Mouse (Mus musculus): ENCODE data around the gene Creb3.

Gene Creb3

DNA sequence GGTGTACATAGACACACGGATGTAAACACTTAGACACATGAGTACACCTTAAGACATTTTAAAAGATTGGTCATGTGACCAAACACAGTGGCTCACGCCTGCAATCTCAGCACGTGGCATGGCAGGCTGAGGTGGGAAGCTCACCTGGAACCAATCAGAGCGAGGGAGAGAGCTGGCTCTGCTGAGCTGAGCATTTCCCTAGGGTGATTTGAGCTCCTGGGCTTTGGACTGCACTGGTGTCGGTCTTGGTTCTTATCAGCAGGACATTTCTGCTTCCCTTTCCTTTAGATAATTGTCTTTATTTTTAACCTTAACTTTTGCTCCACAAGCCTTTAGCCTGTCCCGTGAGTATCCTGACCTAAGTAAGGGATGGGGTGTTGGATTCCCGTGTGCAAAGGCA is 25.5 kb downstream of the Creb3 start:
- TF ChIP-seq GATA4 (IDR thresholded peaks at IDR 0.05; ENCODE audit: insufficient replicate concordance, low read length) = peak; percentile 82; the same call in 1 of the 2 replicates

- TF ChIP-seq GATA4 (IDR thresholded peaks at IDR 0.05; ENCODE audit: insufficient replicate concordance, low read length) = peak; percentile 89; the same call in 1 of the 2 replicates
These were observed 29.4 kb downstream of the Creb3 start for GRCm38 (mm10) chr4:43591543-43591942.

DNA sequence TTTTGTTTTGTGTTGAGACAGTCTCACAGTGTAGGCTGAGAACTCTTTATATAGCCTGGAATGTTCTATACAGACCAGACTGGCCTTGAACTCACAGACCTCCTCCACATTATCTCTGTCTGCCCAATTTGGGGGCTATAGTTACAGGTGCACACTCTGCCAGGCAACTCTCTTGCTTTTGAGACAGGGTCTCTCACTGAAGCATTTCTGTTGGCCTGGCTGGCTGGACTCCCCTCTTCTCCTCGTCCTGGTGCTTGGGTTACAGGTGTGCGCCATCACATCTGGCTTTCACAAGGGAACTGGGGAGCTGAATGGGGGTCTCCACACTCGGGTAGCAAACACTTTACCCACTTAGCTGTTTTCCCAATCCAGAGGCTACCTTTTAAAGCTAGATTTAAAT is 29.8 kb downstream of the Creb3 start:
- TF ChIP-seq GATA4 (IDR thresholded peaks at IDR 0.05; ENCODE audit: insufficient replicate concordance, low read length) = no peak

- no peak for TF ChIP-seq GATA4 (IDR thresholded peaks at IDR 0.05; ENCODE audit: insufficient replicate concordance, low read length)
These were observed 31.3 kb downstream of the Creb3 start for GRCm38 (mm10) chr4:43593453-43593852.

GRCm38 (mm10) chr4:43598200-43598599 is 36.1 kb downstream of the Creb3 start:
- TF ChIP-seq GATA4 (IDR thresholded peaks at IDR 0.05; ENCODE audit: insufficient replicate concordance, low read length) = no peak

DNA sequence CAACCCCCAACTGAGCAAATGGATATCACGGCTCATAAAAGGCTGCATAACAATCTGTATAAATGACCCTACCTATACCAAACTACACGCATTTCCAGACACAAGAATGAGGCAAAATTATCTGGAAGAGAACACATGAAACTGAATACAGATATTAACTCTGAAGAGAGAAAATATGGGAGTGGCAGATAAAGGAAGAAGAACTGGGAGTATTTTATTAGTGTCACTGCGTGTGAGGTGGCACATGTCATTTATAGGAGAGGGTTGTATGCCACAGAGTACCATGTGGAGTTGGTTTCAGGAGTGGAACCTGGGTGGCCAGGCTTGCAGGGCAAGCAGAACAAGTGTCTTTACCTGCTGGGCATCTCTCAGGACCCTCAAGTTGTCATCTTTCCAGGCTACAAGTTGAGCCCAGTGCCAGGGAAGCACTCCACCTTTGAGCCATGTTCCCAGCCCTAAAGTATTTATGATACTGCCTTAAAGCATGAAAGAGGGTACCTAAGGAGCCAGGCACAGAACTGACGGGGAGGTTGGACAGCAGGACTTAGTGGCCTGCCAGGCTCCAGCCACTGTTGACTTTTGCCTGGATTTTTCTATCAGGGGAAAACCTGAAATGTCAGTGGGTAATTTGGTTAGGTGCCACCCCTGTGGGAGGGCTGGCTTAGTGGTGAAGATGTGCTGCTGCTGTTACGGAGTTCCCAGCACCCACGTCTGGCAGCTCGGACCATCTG is 36.7 kb downstream of the Creb3 start:
- no peak for TF ChIP-seq GATA4 (IDR thresholded peaks at IDR 0.05; ENCODE audit: insufficient replicate concordance, low read length)

GRCm38 (mm10) chr4:43600195-43600934 is 38.2 kb downstream of the Creb3 start:
- no peak for TF ChIP-seq GATA4 (IDR thresholded peaks at IDR 0.05; ENCODE audit: insufficient replicate concordance, low read length)

DNA sequence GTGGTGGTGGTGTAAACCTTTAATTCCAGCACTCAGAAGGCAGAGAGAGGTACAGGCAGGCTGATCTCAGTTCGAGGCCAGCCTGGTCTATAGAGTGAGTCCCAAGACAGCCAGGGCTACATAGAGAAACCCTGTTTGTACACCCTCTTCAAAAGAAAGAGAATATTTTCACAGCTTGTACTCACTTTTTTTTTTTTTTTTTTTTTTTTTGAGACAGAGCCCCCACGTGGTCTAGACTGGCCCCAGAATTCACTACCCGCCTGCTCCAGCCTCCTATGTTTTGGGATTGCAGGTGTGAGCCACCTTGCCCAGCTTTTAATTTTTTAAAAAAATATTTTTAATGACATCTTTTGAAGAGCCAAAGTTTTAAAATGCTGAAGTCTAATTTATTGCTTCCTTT is 42.0 kb downstream of the Creb3 start:
- no peak for TF ChIP-seq GATA4 (IDR thresholded peaks at IDR 0.05; ENCODE audit: insufficient replicate concordance, low read length)

GRCm38 (mm10) chr4:43604751-43605685 is 42.9 kb downstream of the Creb3 start:
- TF ChIP-seq GATA4 (IDR thresholded peaks at IDR 0.05; ENCODE audit: insufficient replicate concordance, low read length) = no peak

- TF ChIP-seq GATA4 (IDR thresholded peaks at IDR 0.05; ENCODE audit: insufficient replicate concordance, low read length) = no peak
These were observed 50.4 kb downstream of the Creb3 start for GRCm38 (mm10) chr4:43612534-43612933.

- no peak for TF ChIP-seq GATA4 (IDR thresholded peaks at IDR 0.05; ENCODE audit: insufficient replicate concordance, low read length)
These were observed 51.1 kb downstream of the Creb3 start for GRCm38 (mm10) chr4:43613060-43613730.

Measured in liver, adult (tissue).